Mouse (Mus musculus): ENCODE data around the gene Gars. TPM values are rescaled to one million over a fixed set of nuclear protein-coding genes. Genes with fewer than 3 reads are reported as not detected.
A peak's percentile ranks its signal among the peaks of the same experiment; 100 is the strongest.

Gars gene
- polyA plus RNA-seq, 1 experiment from 2014 or later = 107 TPM

GRCm38 (mm10) chr6:55081379-55081778 lies 43.6 kb downstream of the Gars start:
- ATAC-seq (replicated peaks; ENCODE audit: low FRiP score, low read depth) (no peak), DNase-seq (ENCODE audit: low spot score) (no peak)
- 86% methylated on average over 3 of the region's 3 CpGs for WGBS
- H3K4me2 ChIP-seq (ENCODE audit: low read length) = no peak overlapping the region
- no peak overlapping the region for H3K4me3 ChIP-seq (replicated peaks; ENCODE audit: low read depth, low read length)
- H3K9me3 ChIP-seq (replicated peaks; ENCODE audit: low read length) = no peaks in the 10 kb centered on the region
- H3K27me3 ChIP-seq (ENCODE audit: insufficient read depth, low read length) = no peaks in the 10 kb centered on the region
- H3K9ac ChIP-seq (ENCODE audit: low read depth, low read length) = no peak overlapping the region
- H3K4me1 ChIP-seq (replicated peaks; ENCODE audit: insufficient read depth, low read length) = no peaks in the 10 kb centered on the region
- TF ChIP-seq CTCF (IDR thresholded peaks at IDR 0.05; ENCODE audit: low read depth) = no peak
- no peak overlapping the region for H3K27ac ChIP-seq
- peaks cover 29% of the 10 kb centered on the region for H3K36me3 ChIP-seq (ENCODE audit: insufficient read depth, low read length)

DNA sequence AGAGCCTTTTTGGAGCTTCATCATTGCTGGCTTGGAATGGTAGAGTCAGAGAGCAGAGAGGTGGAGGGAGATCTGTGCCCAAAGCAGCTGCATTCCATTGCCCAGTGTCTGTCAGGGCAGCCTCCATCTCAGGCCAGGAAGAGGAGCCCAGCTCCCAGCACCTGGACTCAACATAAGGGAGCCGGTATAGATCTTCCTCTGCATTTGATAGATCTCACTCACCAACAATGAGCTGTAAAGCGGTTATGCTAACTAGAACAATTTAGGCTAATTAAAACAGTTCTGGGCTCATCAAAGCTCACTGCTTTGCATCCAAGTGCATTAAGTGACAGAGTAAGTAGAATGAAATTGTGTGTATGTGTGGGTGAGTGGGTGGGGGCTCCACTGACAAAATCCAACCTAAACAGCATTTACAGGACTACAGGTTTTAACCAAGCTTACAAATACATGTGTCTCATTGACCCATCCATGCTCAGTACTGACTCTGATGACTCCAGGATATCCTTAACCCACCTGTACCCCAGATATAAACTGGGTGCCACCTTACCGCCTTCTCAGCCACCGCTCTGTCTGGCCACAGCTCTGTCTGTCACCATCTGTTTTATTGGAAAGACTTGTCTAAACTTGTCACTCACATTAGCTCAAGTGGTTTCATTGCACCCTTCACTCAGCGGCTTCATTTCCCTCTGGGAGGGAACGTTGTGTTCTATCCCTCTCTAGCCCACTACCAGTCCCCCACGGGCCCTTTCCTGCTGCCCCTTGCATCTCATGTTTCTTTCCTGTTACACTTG lies 44.6 kb downstream of the Gars start:
- no peaks in the 10 kb centered on the region for H3K27me3 ChIP-seq (ENCODE audit: insufficient read depth, low read length)
- DNase-seq (ENCODE audit: low spot score) = no peak
- 53% methylated on average over 7 of the region's 7 CpGs for WGBS
- H3K9ac ChIP-seq (ENCODE audit: low read depth, low read length) = no peak overlapping the region
- H3K36me3 ChIP-seq (ENCODE audit: insufficient read depth, low read length) = peaks cover 18% of the 10 kb centered on the region
- ATAC-seq (replicated peaks; ENCODE audit: low FRiP score, low read depth) = no peak
- TF ChIP-seq CTCF (IDR thresholded peaks at IDR 0.05; ENCODE audit: low read depth) = no peak
- no peak overlapping the region for H3K27ac ChIP-seq
- no peak overlapping the region for H3K4me3 ChIP-seq (replicated peaks; ENCODE audit: low read depth, low read length)
- H3K4me1 ChIP-seq (replicated peaks; ENCODE audit: insufficient read depth, low read length) = no peaks in the 10 kb centered on the region
- H3K4me2 ChIP-seq (ENCODE audit: low read length) = no peak overlapping the region
- H3K9me3 ChIP-seq (replicated peaks; ENCODE audit: low read length) = no peaks in the 10 kb centered on the region

DNA sequence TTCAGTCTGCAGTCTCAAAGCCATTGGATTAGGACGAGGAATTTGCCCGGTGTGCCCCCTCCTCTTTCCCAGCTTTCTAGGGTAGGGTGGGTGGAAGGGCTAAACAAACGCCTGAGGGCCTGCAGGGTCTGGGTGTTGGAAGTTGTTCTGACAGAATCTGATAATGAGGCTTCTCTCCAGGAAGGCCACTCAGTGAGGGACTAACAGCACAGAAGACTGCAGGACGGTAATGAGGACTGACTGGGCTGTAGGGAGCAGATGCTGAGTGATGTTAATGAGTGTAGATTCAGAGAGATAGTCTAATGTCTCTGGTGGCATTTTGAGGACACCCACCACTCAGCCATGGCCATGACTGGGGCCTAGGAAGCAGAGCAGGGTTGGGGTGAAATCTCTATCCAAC lies 49.5 kb downstream of the Gars start:
- TF ChIP-seq CTCF (IDR thresholded peaks at IDR 0.05; ENCODE audit: low read depth) = no peak
- DNase-seq (ENCODE audit: low spot score) = no peak
- H3K4me2 ChIP-seq (ENCODE audit: low read length) = no peak overlapping the region
- no peak overlapping the region for H3K9ac ChIP-seq (ENCODE audit: low read depth, low read length)
- no peaks in the 10 kb centered on the region for H3K36me3 ChIP-seq (ENCODE audit: insufficient read depth, low read length)
- no peak for ATAC-seq (replicated peaks; ENCODE audit: low FRiP score, low read depth)
- no peak overlapping the region for H3K27ac ChIP-seq
- no peaks in the 10 kb centered on the region for H3K4me1 ChIP-seq (replicated peaks; ENCODE audit: insufficient read depth, low read length)
- 65% methylated on average over 4 of the region's 4 CpGs for WGBS
- H3K27me3 ChIP-seq (ENCODE audit: insufficient read depth, low read length) = no peaks in the 10 kb centered on the region
- no peak overlapping the region for H3K4me3 ChIP-seq (replicated peaks; ENCODE audit: low read depth, low read length)
- H3K9me3 ChIP-seq (replicated peaks; ENCODE audit: low read length) = no peaks in the 10 kb centered on the region

DNA sequence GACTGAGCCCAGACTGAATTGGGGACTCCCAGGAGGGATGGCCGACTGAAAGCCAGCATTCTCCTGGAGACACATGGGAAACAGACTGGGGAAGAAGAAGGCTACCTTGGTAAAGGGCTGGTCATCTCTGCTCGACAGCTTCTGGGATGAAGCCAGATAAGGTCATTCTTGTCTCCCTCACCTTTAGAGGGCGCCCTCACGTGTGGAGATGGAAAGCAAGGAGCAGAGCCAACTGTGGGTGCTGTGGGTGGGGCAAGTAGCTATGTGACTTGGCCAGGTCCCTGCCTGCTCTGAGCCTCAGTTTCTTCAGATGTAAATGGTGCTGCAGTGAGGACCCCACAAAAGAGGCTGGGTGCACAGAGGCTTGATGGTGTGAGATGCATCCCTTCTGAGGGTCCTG lies 52.8 kb downstream of the Gars start:
- Histone ChIP-seq H3K9me3 (replicated peaks; ENCODE audit: low read length) (no peaks in the 10 kb centered on the region), H3K4me1 (replicated peaks; ENCODE audit: insufficient read depth, low read length) (no peaks in the 10 kb centered on the region), H3K27me3 (ENCODE audit: insufficient read depth, low read length) (no peaks in the 10 kb centered on the region), H3K27ac (no peak overlapping the region), H3K4me2 (ENCODE audit: low read length) (no peak overlapping the region), H3K9ac (ENCODE audit: low read depth, low read length) (no peak overlapping the region), H3K4me3 (replicated peaks; ENCODE audit: low read depth, low read length) (no peak overlapping the region), H3K36me3 (ENCODE audit: insufficient read depth, low read length) (no peaks in the 10 kb centered on the region)
- TF ChIP-seq CTCF (IDR thresholded peaks at IDR 0.05; ENCODE audit: low read depth) = peak; percentile 18; the same call in 1 of the 2 replicates
- DNase-seq (ENCODE audit: low spot score) (no peak), ATAC-seq (replicated peaks; ENCODE audit: low FRiP score, low read depth) (no peak)
- 42% methylated on average over 4 of the region's 4 CpGs for WGBS

DNA sequence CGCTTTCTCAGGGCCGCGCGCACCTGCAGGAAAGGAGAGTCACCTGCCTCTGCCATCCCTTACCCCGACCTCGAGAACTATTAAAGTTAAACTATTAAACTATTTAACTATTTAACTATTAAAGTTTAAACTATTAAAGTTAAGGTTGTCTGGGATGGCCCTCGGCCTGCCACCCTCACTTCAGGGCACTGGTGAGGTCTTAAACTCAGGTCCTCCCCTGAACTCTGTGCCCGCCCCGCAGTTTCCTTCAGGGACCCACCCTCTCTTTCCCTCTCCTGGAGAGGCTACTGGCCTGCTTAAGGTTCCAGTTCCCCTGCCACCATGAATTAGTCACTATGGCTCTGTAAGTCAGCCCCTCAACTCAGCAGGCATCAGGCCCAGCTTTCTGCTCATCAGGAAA lies 53.6 kb downstream of the Gars start:
- TF ChIP-seq CTCF (IDR thresholded peaks at IDR 0.05; ENCODE audit: low read depth) = no peak
- Histone ChIP-seq H3K4me2 (ENCODE audit: low read length) (no peak overlapping the region), H3K4me3 (replicated peaks; ENCODE audit: low read depth, low read length) (no peak overlapping the region), H3K4me1 (replicated peaks; ENCODE audit: insufficient read depth, low read length) (no peaks in the 10 kb centered on the region), H3K9me3 (replicated peaks; ENCODE audit: low read length) (no peaks in the 10 kb centered on the region), H3K9ac (ENCODE audit: low read depth, low read length) (no peak overlapping the region), H3K27ac (no peak overlapping the region), H3K36me3 (ENCODE audit: insufficient read depth, low read length) (no peaks in the 10 kb centered on the region), H3K27me3 (ENCODE audit: insufficient read depth, low read length) (no peaks in the 10 kb centered on the region)
- DNase-seq (ENCODE audit: low spot score) (no peak), ATAC-seq (replicated peaks; ENCODE audit: low FRiP score, low read depth) (no peak)
- 85% methylated on average over 9 of the region's 9 CpGs for WGBS

DNA sequence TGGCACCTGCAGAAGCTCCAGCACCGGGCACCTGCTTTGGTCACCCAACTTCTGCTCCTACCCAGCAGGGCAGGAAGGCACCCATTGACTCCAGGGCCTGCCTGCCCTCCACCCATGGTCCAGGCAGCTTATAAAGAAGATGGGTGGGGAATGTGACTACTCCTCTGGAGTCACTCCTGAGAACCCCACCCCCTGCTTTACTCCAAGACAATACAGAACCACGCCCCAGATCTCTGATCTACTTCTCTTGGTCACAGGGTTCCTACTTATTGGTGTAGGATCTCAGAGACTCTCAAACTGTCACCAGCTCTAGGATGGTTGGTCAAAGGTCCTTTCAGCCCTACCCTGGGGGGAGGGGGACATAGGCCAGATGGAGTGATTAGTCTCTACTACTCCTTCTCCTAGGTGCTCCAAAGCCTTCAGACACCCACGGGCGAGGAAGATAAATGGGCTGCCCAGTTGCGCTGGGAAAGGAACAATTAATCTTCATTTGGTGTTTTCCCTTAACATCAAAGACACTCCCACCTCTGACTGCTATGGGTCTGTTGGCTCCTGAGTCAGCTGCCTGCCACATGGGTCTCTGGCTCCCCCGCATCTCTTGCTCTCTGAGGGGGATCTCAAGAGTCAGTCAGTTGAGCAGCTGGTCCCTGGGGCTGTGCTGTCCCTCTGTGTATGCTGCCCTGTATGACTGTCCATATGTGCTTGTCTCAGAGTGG lies 55.8 kb downstream of the Gars start:
- DNase-seq (ENCODE audit: low spot score) (peak; percentile 74), ATAC-seq (replicated peaks; ENCODE audit: low FRiP score, low read depth) (peak; percentile 55; the same call in 1 of the 2 replicates)
- Histone ChIP-seq H3K27me3 (ENCODE audit: insufficient read depth, low read length) (no peaks in the 10 kb centered on the region), H3K9me3 (replicated peaks; ENCODE audit: low read length) (no peaks in the 10 kb centered on the region), H3K4me2 (ENCODE audit: low read length) (no peak overlapping the region), H3K4me1 (replicated peaks; ENCODE audit: insufficient read depth, low read length) (no peaks in the 10 kb centered on the region), H3K36me3 (ENCODE audit: insufficient read depth, low read length) (no peaks in the 10 kb centered on the region), H3K9ac (ENCODE audit: low read depth, low read length) (no peak overlapping the region), H3K4me3 (replicated peaks; ENCODE audit: low read depth, low read length) (no peak overlapping the region), H3K27ac (no peak overlapping the region)
- TF ChIP-seq CTCF (IDR thresholded peaks at IDR 0.05; ENCODE audit: low read depth) = no peak
- WGBS = 23% methylated on average over 6 of the region's 6 CpGs
